Mouse (Mus musculus) E14TG2a.4 (cell line): ENCODE measurements around the gene Marcksl1.

ENCODE experiments used
- CTCF ChIP-seq: conservative IDR thresholded peaks from 2 replicates; pipeline ENCODE4 v1.5.1; 2014; ENCODE audit warnings: low read length
- NANOG ChIP-seq: IDR thresholded peaks from 2 replicates; pipeline ENCODE4 v1.6.1; 2014; ENCODE audit warnings: borderline replicate concordance, low read length, mixed read lengths

DNA sequence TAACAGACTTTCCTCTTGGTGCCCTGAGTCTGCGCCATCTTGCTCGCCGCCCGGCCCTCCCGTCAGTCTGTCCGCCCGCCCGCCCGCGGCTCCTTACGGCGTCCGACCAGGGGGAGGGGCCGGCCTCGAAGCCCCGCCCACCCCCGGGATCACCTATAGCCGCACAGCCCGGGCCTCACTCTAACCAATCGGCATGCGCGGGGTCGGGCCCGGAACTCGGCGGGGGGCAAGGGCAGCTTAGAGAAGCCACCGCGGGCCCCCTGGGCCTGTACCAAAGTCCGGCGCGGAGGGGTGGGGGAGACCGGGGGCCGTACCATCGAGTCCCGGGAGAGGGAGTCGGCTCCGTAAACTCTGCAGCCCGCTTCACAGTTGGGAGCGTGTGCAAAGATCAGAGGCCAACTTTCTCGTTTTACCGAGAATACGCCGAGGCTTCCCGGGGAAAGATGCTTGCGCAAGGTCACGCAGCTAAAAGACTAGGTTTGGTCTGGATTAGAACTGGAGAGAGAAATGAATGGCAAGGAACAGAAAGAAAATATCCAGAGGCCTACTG, 29.3 kb downstream of the Marcksl1 start, which contains the start of gene Hdac1:
- no peak for TF ChIP-seq CTCF
- TF ChIP-seq NANOG = no peak
